In the genomic region with DNA sequence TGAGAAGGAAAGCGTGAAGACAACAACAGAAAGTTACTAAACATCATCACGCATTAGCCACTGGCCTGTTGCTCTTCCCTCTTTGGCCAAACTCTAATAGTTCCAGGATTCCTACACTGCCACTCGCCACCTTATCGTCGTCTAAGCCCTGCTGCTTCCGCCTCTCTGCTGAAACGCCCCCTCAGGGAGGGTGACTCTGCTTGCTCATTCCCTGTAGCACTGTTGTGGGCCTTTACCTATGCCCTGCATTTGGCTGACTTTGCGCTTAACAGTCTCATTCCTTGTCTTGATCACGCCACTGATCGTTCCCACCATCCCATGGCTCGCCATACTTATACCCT, we compare ENCODE assay signal across 10 mouse cellular contexts. TPM values are rescaled to one million over a fixed set of nuclear protein-coding genes. Genes with fewer than 3 reads are reported as not detected.
A peak's percentile ranks its signal among the peaks of the same experiment; 100 is the strongest.
DNase-seq lines count a peak whose midpoint lies in the region; ATAC-seq and TF ChIP-seq lines count a peak whose summit lies in the region.
"Had no signal": no experiment of that assay in that cellular context is flagged by ENCODE, and none has a peak within 500 bp of the region (broad histone marks: within the 10 kb centered on the region; RNA-seq: fewer than 3 reads in every experiment).

No protein-coding gene starts in this region.

- intact Hi-C loops in heart, adult 2 months (cut with DNase I) = no loop called here
- intact Hi-C loops in heart, postnatal 36 days (cut with DNase I) = no loop called here

- no peaks in the 10 kb centered on the region for H3K79me2 ChIP-seq in heart, adult 2 months (replicated peaks; ENCODE audit: control insufficient read depth, insufficient read depth, low read length)

- no peaks in the 10 kb centered on the region for H3K27me3 ChIP-seq in heart, adult 2 months (ENCODE audit: control insufficient read depth, insufficient read depth, low read length)
- no peaks in the 10 kb centered on the region for H3K27me3 ChIP-seq in lung, postnatal 0 days (replicated peaks; ENCODE audit: insufficient read depth, low read length)
- H3K27me3 ChIP-seq in liver, embryonic 11.5 days (replicated peaks; ENCODE audit: control insufficient read depth, insufficient read depth, low read length) = no peaks in the 10 kb centered on the region
- no peaks in the 10 kb centered on the region for H3K27me3 ChIP-seq in stomach, embryonic 16.5 days (ENCODE audit: control insufficient read depth, insufficient read depth, low read length)

- no peaks in the 10 kb centered on the region for H3K9me3 ChIP-seq in lung, postnatal 0 days (ENCODE audit: low read length)
- no peaks in the 10 kb centered on the region for H3K9me3 ChIP-seq in liver, embryonic 11.5 days (ENCODE audit: control insufficient read depth, low read length)
- no peaks in the 10 kb centered on the region for H3K9me3 ChIP-seq in stomach, embryonic 16.5 days (replicated peaks; ENCODE audit: control insufficient read depth, low read length)

- TF ChIP-seq CTCF in heart, adult 2 months (IDR thresholded peaks at IDR 0.05) = no peak
- no peak for TF ChIP-seq CTCF in lung, postnatal 0 days (IDR thresholded peaks at IDR 0.05)
- TF ChIP-seq CTCF in lung, adult 2 months (IDR thresholded peaks at IDR 0.05; ENCODE audit: insufficient read depth, low read length) = no peak

- TF ChIP-seq EP300 in heart, adult 2 months (IDR thresholded peaks at IDR 0.05; ENCODE audit: insufficient read depth, low read depth, low read length) = no peak
- no peak for TF ChIP-seq EP300 in lung, postnatal 0 days (IDR thresholded peaks at IDR 0.05)

- H3K4me3 ChIP-seq in heart, adult 2 months = peak overlapping the region; percentile 88
- peak overlapping the region; percentile 64; the same call in 1 of the 2 replicates for H3K4me3 ChIP-seq in lung, postnatal 0 days (ENCODE audit: low read depth, low read length)
- no peak overlapping the region for H3K4me3 ChIP-seq in lung, adult 2 months (replicated peaks; ENCODE audit: extremely low read depth, low read depth, low read length)
- peak overlapping the region; percentile 76 for H3K4me3 ChIP-seq in liver, embryonic 11.5 days (ENCODE audit: low read depth, low read length)
- H3K4me3 ChIP-seq in stomach, embryonic 16.5 days (replicated peaks; ENCODE audit: low read length) = 0 out of 2 replicates have a peak overlapping the region, but pooled peaks have one; percentile 78

- ATAC-seq in lung, postnatal 0 days = no peak
- ATAC-seq in liver, embryonic 11.5 days (replicated peaks; ENCODE audit: low FRiP score) = no peak
- ATAC-seq in stomach, embryonic 16.5 days (ENCODE audit: insufficient read depth, low FRiP score) = no peak
- no peak for ATAC-seq in frontal cortex, adult (ENCODE audit: low TSS enrichment)

- WGBS in heart, adult 2 months = 51% methylated on average over 11 of the region's 11 CpGs
- WGBS in lung, postnatal 0 days = 68% methylated on average over 11 of the region's 11 CpGs
- WGBS in lung, adult 2 months = 74% methylated on average over 11 of the region's 11 CpGs
- WGBS in liver, embryonic 11.5 days = 54% methylated on average over 11 of the region's 11 CpGs
- 76% methylated on average over 11 of the region's 11 CpGs for WGBS in stomach, embryonic 16.5 days

- TF ChIP-seq POLR2A in heart, adult 2 months (IDR thresholded peaks at IDR 0.05; ENCODE audit: insufficient read depth, low read depth, low read length) = 0 out of 2 replicates have a peak, but pooled peaks have one; percentile 30
- TF ChIP-seq POLR2A in lung, adult 2 months (IDR thresholded peaks at IDR 0.05; ENCODE audit: borderline replicate concordance, extremely low read depth, low read depth, low read length) = no peak

- H3K27ac ChIP-seq in heart, adult 2 months = peak overlapping the region; percentile 93
- peak overlapping the region; percentile 92 for H3K27ac ChIP-seq in lung, postnatal 0 days (ENCODE audit: low read length)
- H3K27ac ChIP-seq in liver, embryonic 11.5 days (ENCODE audit: low read depth, low read length) = no peak overlapping the region
- H3K27ac ChIP-seq in stomach, embryonic 16.5 days (ENCODE audit: low read length) = no peak overlapping the region

- no peak for DNase-seq in heart, adult 2 months
- no peak for DNase-seq in heart, postnatal 36 days
- DNase-seq in lung, postnatal 0 days (ENCODE audit: low spot score) = peak; percentile 33
- no peak for DNase-seq in lung, adult 2 months
- no peak for DNase-seq in liver, embryonic 11.5 days (ENCODE audit: low spot score)
- DNase-seq in spleen, postnatal 10 days (ENCODE audit: low spot score in 2 of 2) = no peak
- DNase-seq: adrenal gland, postnatal 36 days; layer of hippocampus, adult 9-11 months had no signal

- H3K4me1 ChIP-seq in heart, adult 2 months (ENCODE audit: control insufficient read depth, insufficient read depth, low read length) = peaks cover 1% of the 10 kb centered on the region; the same call in 1 of the 2 replicates
- H3K4me1 ChIP-seq in lung, postnatal 0 days (ENCODE audit: insufficient read depth, low read depth, low read length) = peaks cover 3% of the 10 kb centered on the region; the same call in 1 of the 2 replicates
- H3K4me1 ChIP-seq in lung, adult 2 months (ENCODE audit: control insufficient read depth, insufficient read depth, low read length) = no peaks in the 10 kb centered on the region
- peaks cover 15% of the 10 kb centered on the region for H3K4me1 ChIP-seq in liver, embryonic 11.5 days (replicated peaks; ENCODE audit: control insufficient read depth, insufficient read depth, low read length)
- 0 out of 2 replicates have a peak, but pooled peaks cover 3% of the 10 kb centered on the region for H3K4me1 ChIP-seq in stomach, embryonic 16.5 days (ENCODE audit: control insufficient read depth, insufficient read depth, low read length)

- H3K4me2 ChIP-seq in lung, postnatal 0 days (replicated peaks; ENCODE audit: low read depth, low read length) = peak overlapping the region; percentile 93
- H3K4me2 ChIP-seq in liver, embryonic 11.5 days = peak overlapping the region; percentile 70
- H3K4me2 ChIP-seq in stomach, embryonic 16.5 days (ENCODE audit: low read depth, low read length) = peak overlapping the region; percentile 77

- peaks cover 2% of the 10 kb centered on the region; the same call in 1 of the 2 replicates for H3K36me3 ChIP-seq in heart, adult 2 months (ENCODE audit: control insufficient read depth, insufficient read depth, low read length)
- no peaks in the 10 kb centered on the region for H3K36me3 ChIP-seq in lung, postnatal 0 days (ENCODE audit: insufficient read depth, low read length)
- peaks cover 7% of the 10 kb centered on the region; the same call in 1 of the 2 replicates for H3K36me3 ChIP-seq in liver, embryonic 11.5 days (ENCODE audit: control insufficient read depth, insufficient read depth, low read length)
- no peaks in the 10 kb centered on the region for H3K36me3 ChIP-seq in stomach, embryonic 16.5 days (ENCODE audit: control insufficient read depth, insufficient read depth, low read length)

- H3K9ac ChIP-seq in heart, adult 2 months (ENCODE audit: low read depth, low read length) = peak overlapping the region; percentile 0
- no peak overlapping the region for H3K9ac ChIP-seq in lung, postnatal 0 days (replicated peaks; ENCODE audit: low read depth)
- H3K9ac ChIP-seq in liver, embryonic 11.5 days (ENCODE audit: low read depth, low read length) = 0 out of 2 replicates have a peak overlapping the region, but pooled peaks have one; percentile 30
- no peak overlapping the region for H3K9ac ChIP-seq in stomach, embryonic 16.5 days (ENCODE audit: low read length)

RNA-seq across cellular contexts. Expression of gene Itgb3bp, which starts 1.6 kb away (rescaled TPM):
- 1 to 10 TPM; 4.9 to 5.0 TPM for total RNA-seq in heart, adult 2 months (2021)
- polyA plus RNA-seq in heart, adult 2 months (2012; rRNA removed) = 0.86 and 1.1 TPM in 2 replicates
- total RNA-seq in heart, postnatal 36 days (2021) = 1 to 10 TPM; 5.7 to 6.0 TPM
- polyA plus RNA-seq in lung, postnatal 0 days (2015; fragmentation: Nextera tagmentation; extraction: Ambion mirVana) = 11.9 and 13.5 TPM in 2 replicates
- 0.38 and 0.52 TPM in 2 replicates for polyA plus RNA-seq in lung, adult 2 months (2012; rRNA removed)
- 35.7 and 39.0 TPM in 2 replicates for polyA plus RNA-seq in liver, embryonic 11.5 days (2014; fragmentation: Nextera tagmentation; extraction: Ambion mirVana)
- 26.3 and 33.6 TPM in 2 replicates for polyA plus RNA-seq in stomach, embryonic 16.5 days (2015; fragmentation: Nextera tagmentation; extraction: Ambion mirVana)

RNA-seq across cellular contexts. Expression of gene Pgm1, which starts 2.0 kb away (rescaled TPM):
- total RNA-seq in heart, adult 2 months (2021) = 100 to 1,000 TPM; 203 to 234 TPM
- polyA plus RNA-seq in heart, adult 2 months (2012; rRNA removed) = 157 and 238 TPM in 2 replicates
- 100 to 1,000 TPM; 248 to 254 TPM for total RNA-seq in heart, postnatal 36 days (2021)
- polyA plus RNA-seq in lung, postnatal 0 days (2015; fragmentation: Nextera tagmentation; extraction: Ambion mirVana) = 76.3 and 81.6 TPM in 2 replicates
- 31.4 and 45.2 TPM in 2 replicates for polyA plus RNA-seq in lung, adult 2 months (2012; rRNA removed)
- polyA plus RNA-seq in liver, embryonic 11.5 days (2014; fragmentation: Nextera tagmentation; extraction: Ambion mirVana) = 105 and 117 TPM in 2 replicates
- polyA plus RNA-seq in stomach, embryonic 16.5 days (2015; fragmentation: Nextera tagmentation; extraction: Ambion mirVana) = 129 and 137 TPM in 2 replicates

Comparison
In these comparisons a context has a peak if more than half of its experiments do, and no peak if none do; other contexts are left out.
1. H3K27ac ChIP-seq: peak in heart, adult 2 months (single experiment) and lung, postnatal 0 days (single experiment); none in liver, embryonic 11.5 days (single experiment) and stomach, embryonic 16.5 days (single experiment).
2. H3K9ac ChIP-seq: peak in heart, adult 2 months (single experiment) and liver, embryonic 11.5 days (single experiment); none in lung, postnatal 0 days (single experiment) and stomach, embryonic 16.5 days (single experiment).
3. Peak in every context shown above with its lines, with median percentiles within 50 percentile points of each other: H3K4me2 ChIP-seq.